Mouse (Mus musculus) hindbrain, postnatal 0 days (tissue): ENCODE measurements at regions not wholly inside any gene's neighbourhood (a gene's known extent, or its start where the extent isn't known, plus 50 kb on each side); places are given as distances from the start of the nearest gene placed in this dataset.

ENCODE experiments used
- ATAC-seq: fragments of 200-750 bp; cut with Nextera tagmentation; 2 replicates; pipeline ENCODE4 v1.8.0; 2017; ENCODE audit warnings: mild to moderate bottlenecking, moderate TSS enrichment, moderate library complexity
- DNase-seq: peaks from one replicate; pipeline ENCODE4 v3.0.0-alpha.2; 2015; ENCODE audit warnings: low spot score
- H3K27ac ChIP-seq: fragments of 300-500 bp; sonication (generic); 2 replicates; pipeline ENCODE4 v1.5.1; 2014; ENCODE audit warnings: mild to moderate bottlenecking
- H3K27me3 ChIP-seq: fragments of 300-500 bp; sonication (generic); 2 replicates; pipeline ENCODE4 v1.6.1; 2014; ENCODE audit warnings: low read length, mixed read lengths; ENCODE audit not compliant: insufficient read depth
- H3K36me3 ChIP-seq: fragments of 300-500 bp; sonication (generic); 2 replicates; pipeline ENCODE4 v1.6.1; 2014; ENCODE audit warnings: low read length, mixed read lengths; ENCODE audit not compliant: insufficient read depth
- H3K4me1 ChIP-seq: fragments of 300-500 bp; sonication (generic); 2 replicates; pipeline ENCODE4 v1.6.1; 2014; ENCODE audit warnings: antibody characterized with exemption, low read length, mixed read lengths; ENCODE audit not compliant: insufficient read depth
- H3K4me2 ChIP-seq: fragments of 300-500 bp; sonication (generic); 2 replicates; pipeline ENCODE4 v1.6.1; 2014; ENCODE audit warnings: low read depth, mild to moderate bottlenecking, low read length, moderate library complexity, mixed read lengths
- H3K4me3 ChIP-seq: fragments of 300-500 bp; sonication (generic); 2 replicates; pipeline ENCODE4 v1.5.1; 2014; ENCODE audit warnings: low read length
- H3K9ac ChIP-seq: fragments of 300-500 bp; sonication (generic); replicated peaks from 2 replicates; pipeline ENCODE4 v1.6.1; 2014; ENCODE audit warnings: mild to moderate bottlenecking, low read length, moderate library complexity, mixed read lengths
- H3K9me3 ChIP-seq: fragments of 300-500 bp; sonication (generic); 2 replicates; pipeline ENCODE4 v1.6.1; 2016; ENCODE audit warnings: low read length, mixed read lengths
- CTCF ChIP-seq: IDR thresholded peaks from 2 replicates; pipeline ENCODE4 v1.5.1; 2016; ENCODE audit warnings: antibody characterized with exemption, control low read depth, low read depth
- WGBS: fragments of 180-500 bp; shearing (Covaris S2); extraction: QIAGEN DNeasy Blood & Tissue Kit; methylation state at CpG from one replicate; pipeline ENCODE4 v1.1.7; 2014; 5-methylcytosine and 5-hydroxymethylcytosine counted together

DNA sequence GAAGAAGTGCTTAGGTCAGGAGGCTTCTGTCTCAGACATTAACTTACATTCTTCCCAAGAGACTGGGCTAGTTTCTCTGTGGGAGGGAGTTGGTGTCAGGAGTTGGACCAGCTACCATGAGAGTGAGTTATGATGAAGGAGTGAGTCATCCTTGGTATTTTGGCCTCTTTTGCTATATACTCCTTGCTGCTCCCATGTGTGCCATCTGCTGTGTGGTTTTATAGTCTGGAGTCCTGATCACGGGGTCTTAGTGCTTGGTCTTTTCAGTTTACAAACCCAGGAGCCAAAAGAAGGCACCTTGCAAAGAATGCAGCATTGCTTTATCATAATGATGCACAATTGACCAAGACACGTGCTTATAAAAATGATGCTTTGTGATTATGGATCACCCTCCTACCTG lies 56.6 kb downstream of the Zfp503 start:
- Histone ChIP-seq H3K27me3 (no peaks in the 10 kb centered on the region), H3K9ac (no peak overlapping the region), H3K27ac (no peak overlapping the region), H3K4me2 (no peak overlapping the region), H3K9me3 (no peaks in the 10 kb centered on the region), H3K4me1 (no peaks in the 10 kb centered on the region), H3K4me3 (no peak overlapping the region), H3K36me3 (no peaks in the 10 kb centered on the region)
- DNase-seq (no peak), ATAC-seq (no peak)
- WGBS, result 79% methylated on average over 2 of the region's 2 CpGs
- TF ChIP-seq CTCF, result no peak

DNA sequence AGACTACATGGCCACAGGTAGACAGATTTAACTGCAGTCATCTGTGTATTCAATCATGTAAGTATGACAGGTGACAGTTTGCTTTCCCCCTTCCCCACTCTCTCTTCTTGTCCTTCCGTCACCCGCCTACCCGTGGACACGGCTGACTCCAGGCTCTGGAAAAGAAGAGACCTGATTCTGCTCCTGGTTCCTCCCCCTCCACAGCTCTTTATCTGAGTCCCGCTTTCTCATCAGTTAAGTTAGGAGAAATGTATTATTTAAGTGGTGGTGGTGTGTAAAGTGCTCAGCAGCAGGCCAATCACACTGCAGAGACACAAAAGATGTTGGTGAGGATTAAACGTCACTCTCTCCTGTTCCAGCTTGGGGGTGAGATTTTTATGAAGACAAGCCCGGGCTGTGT lies 57.5 kb downstream of the Zfp503 start:
- no peaks in the 10 kb centered on the region for H3K9me3 ChIP-seq
- no peaks in the 10 kb centered on the region for H3K36me3 ChIP-seq
- no peak for TF ChIP-seq CTCF
- H3K4me3 ChIP-seq, result no peak overlapping the region
- H3K9ac ChIP-seq, result no peak overlapping the region
- ATAC-seq (no peak), DNase-seq (no peak)
- no peak overlapping the region for H3K27ac ChIP-seq
- WGBS, result 74% methylated on average over 7 of the region's 7 CpGs
- no peaks in the 10 kb centered on the region for H3K4me1 ChIP-seq
- no peak overlapping the region for H3K4me2 ChIP-seq
- H3K27me3 ChIP-seq, result no peaks in the 10 kb centered on the region

DNA sequence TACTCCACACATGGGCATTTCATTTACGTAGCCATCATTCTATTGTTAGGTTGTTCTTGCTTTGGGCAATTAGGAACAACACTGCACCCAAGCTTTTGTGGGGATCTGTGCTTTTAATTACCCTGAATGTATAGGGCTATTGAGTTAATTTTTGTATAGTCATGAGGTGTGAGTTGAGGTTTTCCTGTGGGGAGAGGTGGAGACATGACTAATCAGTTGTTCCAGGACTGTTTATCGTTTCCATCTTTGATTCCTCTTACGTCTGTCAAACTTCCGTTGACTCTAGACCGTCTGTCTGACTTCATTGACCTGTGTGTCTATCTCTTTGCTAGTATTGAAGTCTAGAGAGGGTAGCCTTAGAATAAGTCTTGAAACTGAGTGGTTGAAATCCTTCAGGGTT lies 60.4 kb downstream of the Zfp503 start:
- Histone ChIP-seq H3K4me2 (no peak overlapping the region), H3K9ac (no peak overlapping the region), H3K27me3 (no peaks in the 10 kb centered on the region), H3K36me3 (no peaks in the 10 kb centered on the region), H3K9me3 (no peaks in the 10 kb centered on the region), H3K27ac (no peak overlapping the region), H3K4me3 (no peak overlapping the region), H3K4me1 (no peaks in the 10 kb centered on the region)
- 87% methylated on average over 5 of the region's 5 CpGs for WGBS
- ATAC-seq (no peak), DNase-seq (no peak)
- no peak for TF ChIP-seq CTCF

DNA sequence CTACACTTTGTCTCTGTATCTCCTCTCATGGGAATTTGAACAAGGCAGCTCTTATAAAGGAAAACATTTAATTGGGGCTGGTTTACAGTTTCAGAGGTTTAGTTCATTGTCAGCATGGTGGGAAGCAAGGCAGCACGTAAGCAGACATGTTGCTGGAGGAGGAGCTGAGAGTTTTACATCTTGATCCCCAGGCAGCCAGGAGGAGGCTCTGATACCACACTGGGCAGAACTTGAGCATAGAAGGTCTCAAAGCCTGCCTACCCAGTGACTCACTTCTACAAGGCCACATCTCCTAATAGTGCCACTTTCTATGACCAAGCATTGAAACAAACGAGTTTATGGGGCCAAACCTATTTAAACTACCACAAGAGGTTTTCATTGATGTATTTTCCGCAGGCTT lies 67.9 kb upstream of the Comtd1 start:
- Histone ChIP-seq H3K9ac (no peak overlapping the region), H3K4me3 (no peak overlapping the region), H3K9me3 (no peaks in the 10 kb centered on the region), H3K4me1 (no peaks in the 10 kb centered on the region), H3K27me3 (no peaks in the 10 kb centered on the region), H3K36me3 (no peaks in the 10 kb centered on the region), H3K4me2 (no peak overlapping the region), H3K27ac (no peak overlapping the region)
- DNase-seq (no peak), ATAC-seq (no peak)
- WGBS, result 81% methylated on average over 3 of the region's 3 CpGs
- TF ChIP-seq CTCF, result no peak

DNA sequence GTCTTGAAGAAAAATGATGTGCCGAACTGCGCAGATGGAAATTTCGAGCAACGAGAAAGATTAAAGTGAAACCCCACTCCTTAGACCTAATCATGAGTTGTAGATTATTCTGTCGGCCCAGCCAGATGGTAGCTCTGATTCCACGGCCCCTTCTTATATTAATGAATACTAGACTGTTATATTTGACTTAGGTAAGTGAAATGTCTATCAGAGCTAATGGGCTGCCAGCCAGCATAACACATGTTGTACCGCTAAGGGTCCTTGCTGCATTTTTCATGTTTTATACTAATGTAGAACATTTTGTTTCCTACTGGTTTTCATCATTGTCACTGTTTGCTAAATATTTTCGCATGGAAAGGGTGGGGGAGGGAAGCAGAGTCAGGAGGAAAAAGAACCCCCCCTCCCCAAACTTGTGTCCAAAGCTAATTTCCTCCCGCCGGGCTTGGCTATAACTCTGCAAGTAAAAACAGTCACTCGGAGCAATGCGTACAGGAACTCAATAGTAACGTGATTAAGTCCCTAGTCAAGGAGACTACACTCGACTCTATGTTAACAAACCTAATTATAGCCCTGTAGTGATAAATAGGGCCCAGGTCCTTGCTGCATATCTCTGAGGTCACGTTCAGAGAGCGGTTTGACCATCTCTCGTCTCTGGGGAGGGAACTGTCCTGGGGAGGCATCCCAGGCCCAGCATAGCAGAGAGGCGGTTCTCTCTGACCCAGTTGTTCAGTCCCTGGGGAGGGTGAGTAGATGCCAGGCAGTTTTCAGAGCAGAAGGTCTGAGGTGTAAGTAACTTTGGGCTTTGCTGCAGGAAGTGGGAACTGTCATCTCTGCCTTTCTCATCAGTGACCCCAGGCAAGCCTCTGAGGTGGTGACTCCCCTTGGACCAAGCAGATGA lies 56.0 kb upstream of the Comtd1 start:
- H3K36me3 ChIP-seq, result no peaks in the 10 kb centered on the region
- no peak overlapping the region for H3K27ac ChIP-seq
- WGBS, result 42% methylated on average over 18 of the region's 18 CpGs
- no peaks in the 10 kb centered on the region for H3K4me1 ChIP-seq
- H3K4me3 ChIP-seq, result no peak overlapping the region
- no peaks in the 10 kb centered on the region for H3K9me3 ChIP-seq
- ATAC-seq (peak; percentile 46; the same call in 1 of the 2 replicates), DNase-seq (peak; percentile 49)
- TF ChIP-seq CTCF, result no peak
- H3K9ac ChIP-seq, result no peak overlapping the region; the same call in 1 of the 2 replicates
- H3K27me3 ChIP-seq, result no peaks in the 10 kb centered on the region
- peak overlapping the region; percentile 40 for H3K4me2 ChIP-seq

DNA sequence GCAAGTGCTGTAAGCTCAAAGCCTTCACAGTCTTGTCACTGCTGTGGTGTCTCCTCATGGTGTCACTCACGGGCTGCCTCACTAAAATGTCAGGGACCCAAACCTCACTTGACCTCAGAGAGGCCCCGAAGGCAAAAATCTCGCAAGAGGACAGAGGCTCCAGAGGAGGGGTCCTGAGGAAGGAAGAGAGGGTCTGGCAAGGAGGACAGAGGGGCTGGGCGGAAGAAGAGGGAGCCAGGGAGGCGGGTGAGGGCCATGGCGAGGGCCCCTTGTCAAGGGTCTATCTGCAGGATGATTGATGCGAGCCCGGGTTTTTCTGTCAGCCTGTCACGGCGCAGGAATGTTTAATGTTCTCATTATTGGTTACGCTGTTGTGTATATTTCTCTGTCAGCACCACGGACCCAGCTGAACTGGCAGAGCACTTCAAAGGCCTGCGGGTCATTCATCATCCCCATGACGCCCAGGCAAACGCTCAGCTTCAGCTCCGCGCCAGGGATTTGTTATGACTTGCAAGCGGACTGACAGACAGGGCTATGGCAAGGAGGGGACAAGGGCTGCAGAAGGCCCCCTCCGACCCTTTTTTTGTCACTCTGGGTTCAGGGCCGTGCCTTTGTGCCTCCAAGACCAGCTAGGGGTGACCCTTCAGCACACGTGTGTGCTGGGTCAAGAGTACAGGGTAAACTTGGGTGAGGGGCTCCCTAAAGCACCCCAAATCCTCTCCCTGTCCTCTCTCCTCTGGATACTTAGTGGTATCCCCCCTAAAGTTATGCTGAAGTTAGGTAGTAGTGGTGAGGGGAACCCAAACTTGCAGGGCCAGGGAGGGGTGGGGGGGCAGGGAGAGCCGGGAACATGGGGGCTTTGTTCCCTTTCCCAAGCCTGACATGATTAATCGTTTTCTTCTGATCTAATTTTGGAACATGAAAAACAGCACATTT lies 55.1 kb upstream of the Comtd1 start:
- no peaks in the 10 kb centered on the region for H3K9me3 ChIP-seq
- peak overlapping the region; percentile 40 for H3K4me2 ChIP-seq
- no peak overlapping the region for H3K4me3 ChIP-seq
- H3K36me3 ChIP-seq, result no peaks in the 10 kb centered on the region
- H3K27me3 ChIP-seq, result no peaks in the 10 kb centered on the region
- WGBS, result 16% methylated on average over 23 of the region's 23 CpGs
- H3K9ac ChIP-seq, result no peak overlapping the region
- H3K27ac ChIP-seq, result peak overlapping the region; percentile 12; the same call in 1 of the 2 replicates
- no peaks in the 10 kb centered on the region for H3K4me1 ChIP-seq
- ATAC-seq (peak; percentile 85), DNase-seq (peak; percentile 60)
- peak; percentile 47 for TF ChIP-seq CTCF
